Mouse (Mus musculus) small intestine, adult 2 months (tissue): ENCODE results near the gene Nrn1l.

Experiments
- CTCF ChIP-seq: fragments of 200-500 bp; IDR thresholded peaks from 2 replicates; pipeline ENCODE4 v1.5.1; 2012; ENCODE audit warnings: low read depth, mild to moderate bottlenecking, control low read depth, inconsistent platforms, low read length, moderate library complexity, mixed read lengths; ENCODE audit not compliant: insufficient replicate concordance, insufficient read length; ENCODE audit errors: extremely low read depth
- POLR2A ChIP-seq: fragments of 200-500 bp; IDR thresholded peaks from 2 replicates; pipeline ENCODE4 v1.6.1; 2012; ENCODE audit warnings: low read depth, mild to moderate bottlenecking, control low read depth, inconsistent platforms, low read length, moderate library complexity

DNA sequence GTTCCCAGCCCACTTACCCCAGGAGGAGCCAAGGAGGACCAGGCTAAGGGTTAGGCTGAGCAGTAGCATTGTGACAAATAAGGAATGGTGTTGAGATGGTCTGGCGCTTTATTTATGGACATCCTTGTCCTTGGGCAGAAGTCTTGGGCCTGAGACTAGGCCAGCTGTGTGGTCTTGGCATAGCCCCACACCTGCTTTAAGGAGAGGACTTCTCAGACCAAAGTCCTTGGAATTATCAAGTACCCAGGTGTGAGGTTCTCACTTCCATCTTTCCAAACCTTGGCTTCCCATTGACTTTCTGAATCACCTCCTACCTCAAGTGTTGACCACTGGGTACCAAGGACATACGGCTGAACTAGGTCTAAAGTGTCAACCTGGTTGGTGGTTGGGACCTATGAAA lies 40.4 kb downstream of the Nrn1l start, which contains the start of gene Ctrl:
- TF ChIP-seq CTCF: no peak
- TF ChIP-seq POLR2A: no peak
